Mouse (Mus musculus) lung, postnatal 14 days (tissue): ENCODE measurements around the gene Prss32.
"Not testable (repeated sequence)": the region's sequence is repeated elsewhere in the genome, so short reads cannot be mapped to it uniquely, and the experiment has no call there.

Source experiments
- DNase-seq: peaks from one replicate; pipeline ENCODE4 v3.0.0; 2021

The Prss32 gene

GRCm38 (mm10) chr17:23843141-23843811 lies 379 bp upstream of the Prss32 start:
- DNase-seq: peak; percentile 30

GRCm38 (mm10) chr17:23850028-23850427 lies 6.4 kb downstream of the Prss32 start:
- no peak for DNase-seq

- peak; percentile 78 for DNase-seq
Observed at GRCm38 (mm10) chr17:23850853-23851749, 7.4 kb downstream of the Prss32 start.

- DNase-seq: peak; percentile 66
Observed at GRCm38 (mm10) chr17:23853292-23853691, 9.6 kb downstream of the Prss32 start.

- DNase-seq: no peak
Observed at GRCm38 (mm10) chr17:23854229-23854765, 10.6 kb downstream of the Prss32 start.

- no peak for DNase-seq
Observed at GRCm38 (mm10) chr17:23857193-23857592, 13.5 kb downstream of the Prss32 start.

GRCm38 (mm10) chr17:23857913-23858312 lies 14.3 kb downstream of the Prss32 start:
- DNase-seq: no peak

- no peak for DNase-seq
Observed at GRCm38 (mm10) chr17:23862926-23863325, 19.3 kb downstream of the Prss32 start.

- DNase-seq: no peak
Observed at GRCm38 (mm10) chr17:23867756-23868155, 24.1 kb downstream of the Prss32 start, which contains the start of gene Prss21. Prss21 (plus strand) TSS chr17:23868056.

- no peak for DNase-seq
Observed at GRCm38 (mm10) chr17:23868513-23868912, 24.9 kb downstream of the Prss32 start.

- peak; percentile 70 for DNase-seq
Observed at GRCm38 (mm10) chr17:23873884-23874856, 30.5 kb downstream of the Prss32 start.

- DNase-seq: no peak
Observed at GRCm38 (mm10) chr17:23876741-23877140, 33.1 kb downstream of the Prss32 start.

GRCm38 (mm10) chr17:23877166-23877565 lies 33.5 kb downstream of the Prss32 start:
- DNase-seq: no peak

GRCm38 (mm10) chr17:23880576-23880975 lies 36.9 kb downstream of the Prss32 start, which contains the start of the genes Dcpp1 and Dcpp2:
Dcpp1 (plus strand) TSS chr17:23880876.
Dcpp2 (plus strand) TSS chr17:23880880.
- not testable (repeated sequence) for DNase-seq
